Mouse (Mus musculus) adrenal gland, postnatal 10 days (tissue): ENCODE data around the gene Cdh10. TPM values are rescaled to one million over a fixed set of nuclear protein-coding genes. Genes with fewer than 3 reads are reported as not detected.

Source experiments
- DNase-seq: peaks from one replicate; pipeline ENCODE4 v3.0.0; 2021; ENCODE audit warnings: mixed read lengths
- long read RNA-seq, 2 experiments: library from polyadenylated mRNA; stranded (forward); transcript quantifications; one replicate each; pipeline ENCODE4 v2.0.0; 2021
- total RNA-seq, 2 experiments: library from RNA; stranded (reverse); gene quantifications; 2 replicates each; pipeline ENCODE4 v1.2.3; 2021

Cdh10 gene
- under 1 TPM; 0.36 to 0.55 TPM for total RNA-seq
- long read RNA-seq, experiment 1, partial matches to known transcripts: 0 of 1 reads
- long read RNA-seq, experiment 1, other reads (novel, unspliced or antisense): 0 of 1 reads
- long read RNA-seq, experiment 2: 0 reads

DNA sequence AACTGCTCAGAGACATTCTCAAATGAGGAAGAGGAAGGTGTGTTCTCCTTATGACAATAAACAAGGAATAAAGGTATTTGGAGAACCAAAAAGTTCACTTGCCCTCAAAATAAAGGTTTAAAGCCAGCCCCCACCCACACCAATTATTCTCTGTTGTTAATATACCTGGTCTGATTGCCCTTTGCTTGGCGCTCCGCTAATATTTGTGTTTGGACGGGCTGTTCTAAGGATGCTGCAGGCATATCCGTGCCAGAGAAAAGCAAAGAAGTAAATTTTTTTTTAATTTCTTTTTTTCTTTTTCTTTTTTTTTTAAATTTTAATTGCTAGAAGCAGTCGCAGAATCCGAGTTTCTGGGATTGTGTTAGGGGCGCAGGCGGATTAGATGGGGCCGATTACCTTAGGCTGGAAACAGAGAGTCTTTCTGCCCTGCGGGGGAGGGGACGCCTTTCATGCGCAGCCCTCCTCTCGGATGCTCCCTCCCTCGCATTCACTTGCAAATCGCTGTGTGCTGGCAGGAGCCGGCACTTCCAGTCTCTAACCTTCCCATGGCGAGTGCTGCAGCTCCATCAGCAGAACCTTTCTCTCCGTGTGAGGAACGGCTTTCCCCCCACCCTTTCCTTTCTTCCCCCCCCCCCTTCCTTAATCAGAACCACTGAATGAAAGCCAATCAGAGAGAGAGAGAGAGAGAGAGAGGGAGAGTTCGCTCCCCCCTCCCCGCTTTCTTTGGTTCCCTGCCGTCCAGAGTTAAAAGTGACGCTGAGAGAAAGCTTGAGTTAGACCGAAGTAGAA is at the start of gene Cdh10:
Cdh10 (plus strand) TSS at position 763 of the 789 bp plus-strand sequence.
- DNase-seq: peak; percentile 27

GRCm38 (mm10) chr15:18809148-18809827 is 9.5 kb upstream of the Cdh10 start:
- DNase-seq: no peak

DNA sequence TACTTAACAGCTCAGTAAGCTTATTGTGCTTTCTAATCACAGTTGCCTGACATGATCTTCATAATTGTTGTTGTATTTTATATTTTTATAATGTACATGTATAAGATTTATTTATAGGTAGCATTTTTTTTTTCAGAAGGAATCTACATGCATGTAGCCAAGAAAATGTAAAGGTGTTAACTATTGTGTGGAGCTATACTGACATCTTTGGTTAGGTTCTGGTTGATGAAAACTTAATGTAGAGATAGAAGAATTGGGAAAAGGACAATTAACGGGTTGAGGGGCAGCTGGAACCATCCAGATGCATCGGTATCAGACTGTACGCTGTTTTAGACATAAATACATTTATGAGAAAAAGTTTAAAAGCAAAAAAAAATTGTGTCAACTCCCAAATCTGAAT is 1.0 kb upstream of the Cdh10 start:
- no peak for DNase-seq

GRCm38 (mm10) chr15:18820226-18820625 is 1.5 kb downstream of the Cdh10 start:
- DNase-seq: no peak

DNA sequence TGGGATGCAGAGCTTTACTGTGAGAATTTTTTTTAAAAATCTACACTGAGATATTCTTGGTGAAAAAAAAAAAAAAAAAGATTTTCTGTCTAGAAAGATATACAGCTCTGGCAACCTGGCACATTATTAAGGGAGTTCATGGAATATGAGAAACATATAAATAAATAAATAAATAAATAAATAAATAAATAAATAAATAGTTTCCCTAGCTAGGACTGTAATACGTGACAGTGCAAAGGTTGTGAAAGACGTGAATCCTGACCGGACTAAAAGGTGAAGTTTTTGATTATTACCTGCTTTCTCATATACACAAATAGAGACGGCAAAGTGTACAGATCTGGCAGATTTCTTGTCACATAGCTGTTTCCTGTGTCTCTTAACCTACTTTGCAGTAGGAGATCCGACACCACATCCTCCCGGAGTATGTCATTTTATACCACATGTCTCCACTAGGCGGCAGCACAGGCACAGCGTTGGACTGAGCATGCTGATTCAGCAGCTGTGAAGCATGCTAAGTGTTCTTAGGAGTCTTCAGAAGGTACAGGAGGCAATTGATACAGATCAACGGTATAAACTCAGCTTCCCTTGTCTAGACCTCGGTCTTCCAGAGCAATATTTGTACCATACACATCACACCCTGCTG is 2.5 kb downstream of the Cdh10 start:
- DNase-seq: peak; percentile 90

GRCm38 (mm10) chr15:18823420-18823819 is 4.7 kb downstream of the Cdh10 start:
- no peak for DNase-seq

DNA sequence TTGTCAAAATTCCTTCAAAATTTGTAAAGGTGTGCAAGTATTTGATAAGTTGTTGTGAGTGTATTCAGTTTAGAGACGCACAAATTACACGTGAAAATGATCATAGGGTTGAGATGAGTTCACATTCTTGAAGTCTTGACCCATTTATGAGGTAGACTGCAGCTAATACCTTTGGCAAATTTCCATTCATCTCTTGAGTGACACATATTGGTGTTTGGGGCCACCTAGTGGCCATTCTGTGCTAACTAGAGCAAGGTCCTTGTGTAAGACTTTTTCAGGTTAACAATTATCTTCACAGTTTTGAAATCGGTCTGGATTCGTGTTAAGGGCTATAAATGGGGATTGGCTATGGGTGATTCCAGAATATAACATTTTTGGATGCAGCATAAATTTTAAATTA is 13.5 kb downstream of the Cdh10 start:
- peak; percentile 62 for DNase-seq

DNA sequence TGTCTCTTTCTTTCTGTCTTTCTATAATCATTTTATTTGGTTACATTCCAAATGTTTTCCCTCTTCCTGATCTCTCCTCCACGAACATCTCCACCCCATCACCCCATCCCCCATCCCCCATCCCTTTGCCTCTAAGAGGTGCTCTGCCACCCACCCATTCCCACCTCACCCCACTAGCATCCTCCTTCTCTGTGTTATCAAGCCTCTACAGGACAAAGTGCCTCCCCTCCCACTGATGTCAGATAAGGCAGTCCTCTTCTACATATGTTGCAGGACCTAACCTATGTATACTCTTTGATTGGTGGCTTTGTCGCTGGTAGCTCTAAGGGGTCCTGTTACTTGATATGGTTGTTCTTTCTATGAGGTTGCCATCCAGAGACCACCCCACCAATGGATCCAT is 23.0 kb downstream of the Cdh10 start:
- DNase-seq: no peak

DNA sequence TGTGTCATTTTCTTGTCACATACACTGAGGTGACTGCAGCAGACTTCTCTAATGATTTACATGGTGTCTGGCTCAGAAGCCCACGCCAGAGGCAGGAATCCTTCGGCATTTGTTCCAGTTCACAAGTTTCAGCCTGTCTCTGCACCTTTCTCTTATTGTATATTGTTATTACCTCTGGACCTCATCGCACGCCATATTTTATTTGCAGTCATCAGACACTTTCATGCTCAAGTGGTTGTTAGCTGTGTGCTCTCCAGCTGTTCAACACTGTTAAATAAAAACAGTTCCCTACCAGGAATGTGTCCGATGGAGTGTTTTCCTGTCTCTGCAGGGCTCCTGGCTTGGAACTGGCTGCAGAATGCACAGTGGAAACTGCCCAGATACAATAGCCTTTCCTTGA is 26.1 kb downstream of the Cdh10 start:
- DNase-seq: no peak

DNA sequence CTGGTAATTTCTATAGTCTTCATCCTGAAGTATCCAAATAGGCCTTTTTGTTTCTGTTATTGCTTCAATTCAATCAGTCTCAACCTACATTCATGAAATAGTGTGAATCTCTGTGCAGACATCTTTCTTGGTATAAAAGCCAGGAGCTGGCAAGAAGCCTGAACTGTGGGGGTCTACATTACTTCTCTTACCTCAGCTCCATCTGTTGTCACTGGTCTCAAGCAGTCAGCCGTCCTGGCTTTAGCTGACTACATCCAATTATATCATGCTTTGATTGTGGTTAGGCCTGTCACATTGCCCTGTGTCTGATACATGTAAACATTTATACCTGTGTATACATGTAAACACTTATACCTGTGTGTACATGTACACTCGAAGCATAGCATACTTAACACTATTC is 31.8 kb downstream of the Cdh10 start:
- DNase-seq: no peak

GRCm38 (mm10) chr15:18858135-18858534 is 39.4 kb downstream of the Cdh10 start:
- DNase-seq: no peak

DNA sequence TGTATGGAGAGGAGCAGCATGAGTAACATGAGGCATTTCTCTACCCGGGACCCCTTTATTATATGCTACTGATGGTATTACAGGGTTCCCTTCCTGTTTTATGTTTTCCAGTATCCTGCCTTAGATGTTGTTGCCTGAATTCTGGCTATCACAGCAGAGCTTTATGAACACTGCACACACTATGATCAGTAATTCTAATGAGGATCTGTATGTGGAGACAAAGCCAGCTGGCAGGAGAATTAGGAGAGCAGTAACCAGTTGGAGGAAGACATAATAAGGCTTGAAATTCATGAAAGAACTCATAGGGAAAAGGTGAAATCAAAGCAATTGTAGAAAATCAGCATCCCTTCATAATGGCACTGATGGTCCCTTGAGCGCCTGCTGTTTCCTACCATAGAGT is 51.1 kb downstream of the Cdh10 start:
- no peak for DNase-seq

DNA sequence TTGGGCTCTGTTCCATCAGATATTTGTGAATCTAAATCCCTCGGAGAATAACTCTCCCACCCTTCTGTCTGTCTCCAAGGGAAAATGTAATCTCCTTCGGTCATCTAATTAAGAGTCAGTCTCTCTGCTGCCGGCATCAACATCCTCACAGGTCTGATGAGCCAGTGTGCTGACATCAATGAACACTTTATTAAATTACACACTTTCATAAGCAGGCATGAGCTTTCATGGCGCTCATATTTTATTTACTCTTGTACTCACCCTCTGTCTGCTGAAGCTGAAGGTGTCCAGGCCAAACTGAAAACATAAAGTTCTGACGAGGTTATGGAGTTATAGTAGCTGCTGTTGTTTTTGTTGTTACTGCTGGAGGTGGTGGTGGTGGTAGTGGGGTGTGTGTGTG is 62.7 kb downstream of the Cdh10 start:
- no peak for DNase-seq

- no peak for DNase-seq
These were observed 67.9 kb downstream of the Cdh10 start for GRCm38 (mm10) chr15:18886673-18887072.

- DNase-seq: no peak
These were observed 70.2 kb downstream of the Cdh10 start for GRCm38 (mm10) chr15:18888912-18889311.

DNA sequence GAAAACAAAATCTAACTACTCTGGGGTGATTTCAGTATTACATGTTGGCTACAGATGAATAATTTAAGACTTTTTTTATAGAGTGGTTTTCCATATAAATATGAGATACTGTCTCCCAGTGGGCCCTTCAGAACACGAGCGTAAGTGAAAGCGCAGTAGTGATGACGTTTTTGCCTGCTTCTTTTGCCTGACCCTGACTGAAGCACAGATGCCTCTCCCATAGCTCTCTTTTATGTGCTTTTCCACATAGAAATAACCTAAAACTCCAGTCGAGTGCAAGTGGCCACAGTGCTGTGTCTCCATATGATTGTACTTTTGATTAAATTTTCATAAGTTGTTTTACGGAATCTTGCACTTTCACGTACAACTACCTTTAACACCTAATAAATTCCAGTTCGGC is 71.6 kb downstream of the Cdh10 start:
- DNase-seq: no peak

GRCm38 (mm10) chr15:18900776-18901175 is 82.0 kb downstream of the Cdh10 start:
- DNase-seq: no peak

DNA sequence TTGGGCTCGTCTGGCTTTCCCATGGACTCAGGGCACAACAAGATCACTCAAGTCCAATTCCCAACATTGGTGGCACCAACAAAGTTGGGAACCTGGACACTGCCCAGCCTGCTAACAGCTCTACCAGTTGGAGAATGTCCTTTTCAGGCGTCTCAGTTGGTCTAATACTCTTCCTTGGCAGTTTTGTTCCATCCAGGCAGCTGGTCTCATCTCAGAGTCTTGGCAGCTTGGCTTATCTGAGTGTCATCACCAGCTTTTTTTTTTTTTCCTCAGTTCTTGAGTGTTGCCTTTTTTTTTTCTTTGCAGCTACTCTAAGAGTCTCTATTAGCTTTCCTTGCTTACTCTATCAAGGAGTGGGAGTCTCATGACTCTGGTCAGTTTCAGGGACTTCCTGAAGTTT is 85.4 kb downstream of the Cdh10 start:
- DNase-seq: no peak

DNA sequence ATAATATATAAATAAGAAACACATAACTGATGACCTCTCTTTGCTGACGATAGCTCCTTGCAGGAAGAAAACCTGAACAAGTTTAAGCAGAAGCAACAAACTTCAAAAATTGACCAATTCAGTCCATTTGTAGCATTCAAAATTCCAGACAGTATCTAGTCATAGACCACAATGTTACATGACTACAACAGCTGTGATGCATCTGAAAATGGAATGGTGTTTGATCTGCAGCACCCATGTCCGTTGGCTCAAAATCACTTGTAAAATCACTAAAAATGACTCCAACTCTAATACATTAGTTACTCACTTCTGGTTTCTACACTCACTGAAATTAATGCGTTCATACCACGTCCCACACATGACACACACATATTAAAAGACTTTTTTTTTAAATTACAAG is 91.9 kb downstream of the Cdh10 start:
- DNase-seq: no peak

GRCm38 (mm10) chr15:18925392-18926117 is 106.8 kb downstream of the Cdh10 start:
- no peak for DNase-seq

DNA sequence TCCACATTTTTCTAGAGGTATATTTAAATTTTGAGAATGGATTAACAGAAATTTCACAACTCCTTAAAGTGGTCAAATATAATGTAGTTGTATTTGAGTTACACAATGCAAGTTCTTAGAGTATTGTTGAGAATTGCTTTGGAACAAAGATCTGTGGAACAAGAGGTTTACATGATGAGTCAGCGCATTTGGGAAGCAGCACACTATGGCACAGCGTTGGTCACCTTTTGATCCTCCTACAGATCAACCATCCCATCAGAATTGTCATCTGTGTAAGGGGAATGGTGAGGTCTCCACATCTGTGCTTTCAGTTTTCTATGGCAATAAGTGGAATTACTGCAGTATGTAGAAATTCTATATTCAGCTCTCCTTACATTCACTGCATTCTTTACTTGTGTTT is 108.2 kb downstream of the Cdh10 start:
- no peak for DNase-seq

DNA sequence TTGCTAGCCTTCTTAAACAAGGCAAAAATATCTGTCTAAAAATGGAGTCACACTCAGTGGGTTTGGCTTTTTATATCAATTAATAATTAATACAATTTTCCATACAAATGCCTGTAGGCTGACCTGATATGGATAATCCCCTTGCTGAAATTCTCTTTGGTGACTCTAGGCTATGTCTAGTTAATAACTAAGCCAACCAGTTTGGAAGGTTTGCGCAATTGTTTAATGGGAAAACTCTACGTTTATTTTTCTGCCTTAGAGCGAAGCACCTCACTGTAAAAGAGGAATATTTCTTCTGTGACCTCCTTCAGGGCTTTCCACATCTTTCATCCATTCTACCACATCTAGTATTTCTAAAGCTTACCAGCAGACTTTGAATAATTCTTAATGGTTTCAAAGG is 133.5 kb downstream of the Cdh10 start:
- DNase-seq: no peak

DNA sequence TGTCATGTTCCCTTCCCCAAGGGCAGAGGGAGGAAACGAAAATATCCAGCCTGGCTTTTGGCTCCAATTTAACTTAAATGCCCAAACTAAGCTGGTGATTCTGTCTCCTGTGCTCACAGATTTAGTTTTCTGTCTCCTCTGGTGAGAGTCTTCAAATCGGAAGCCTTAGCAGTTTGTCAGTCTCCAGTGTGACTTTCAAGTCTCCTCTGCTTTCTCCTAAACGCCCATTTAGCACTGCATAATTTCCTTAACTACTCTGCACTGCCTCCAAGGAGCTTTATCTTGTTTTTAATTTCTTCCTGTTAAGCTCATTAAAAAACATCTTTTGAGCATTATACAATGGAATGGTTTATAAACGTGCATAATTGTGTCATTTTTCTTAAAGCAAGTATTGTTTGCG is 156.3 kb downstream of the Cdh10 start:
- DNase-seq: no peak
